Mouse (Mus musculus) monocyte, adult 5-6 weeks (primary cell): ENCODE data around the gene Idh2. TPM values are rescaled to one million over a fixed set of nuclear protein-coding genes. Genes with fewer than 3 reads are reported as not detected.

Experiments used
- ATAC-seq: fragments of 153-309, 156-312 bp; replicated peaks from 2 replicates; pipeline ENCODE4 v1.8.0; 2017; ENCODE audit warnings: mild to moderate bottlenecking; ENCODE audit not compliant: low TSS enrichment, insufficient number of reproducible peaks, severe bottlenecking, poor library complexity, low FRiP score
- total RNA-seq: library from RNA; stranded (forward); fragments of 200-1000, 200-491, 200-594 nt; gene quantifications from 3 replicates; pipeline ENCODE4 v1.2.3, GENCODE M21; 2017

The Idh2 gene
- total RNA-seq, 1 experiment from 2014 or later, result 27.2 TPM

DNA sequence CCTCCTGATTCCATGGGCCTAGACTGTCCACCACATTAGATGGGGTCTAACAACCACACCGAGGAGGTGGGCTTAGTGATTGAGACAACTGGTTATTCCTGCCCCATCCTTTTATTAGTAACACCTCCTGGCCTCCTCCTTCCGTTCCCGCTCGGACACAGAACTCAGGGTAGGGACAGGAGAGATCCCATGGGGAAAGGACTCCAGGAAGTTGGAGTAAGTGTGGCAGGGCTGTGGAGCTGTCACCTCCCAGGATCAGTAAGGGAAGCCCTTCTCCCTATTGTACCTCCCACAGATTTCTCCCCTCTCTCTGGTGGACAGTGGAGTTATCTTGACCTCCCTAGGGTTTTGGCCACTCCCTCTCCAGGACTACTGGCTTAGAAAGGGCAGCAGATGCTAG, 68.2 kb downstream of the Idh2 start:
- ATAC-seq, result no peak

Other genes starting within 250 kb of the Idh2 start
- 5.0 to 7.7 TPM (median 6.6 TPM) in 3 replicates for gene Ap3s2, start 194.7 kb downstream of the Idh2 start, total RNA-seq
- 0.58 to 3.0 TPM (median 0.75 TPM) in 3 replicates for gene Arpin, start 180.0 kb downstream of the Idh2 start, total RNA-seq
- gene Zfp710, start 90.6 kb downstream of the Idh2 start, total RNA-seq, result 55.9 to 77.3 TPM (median 60.7 TPM) in 3 replicates
- 7.4 to 9.3 TPM (median 9.1 TPM) in 3 replicates for gene Sema4b, start 71.4 kb upstream of the Idh2 start, total RNA-seq
- 37.5 to 51.3 TPM (median 45.7 TPM) in 3 replicates for gene Cib1, start 117.4 kb upstream of the Idh2 start, total RNA-seq
- gene Gdpgp1, start 117.5 kb upstream of the Idh2 start, total RNA-seq, result 0.86 to 3.5 TPM (median 2.2 TPM) in 3 replicates
- 3.0 TPM in 1 of 3 replicates, not detected in the others for gene Ttll13, start 131.0 kb upstream of the Idh2 start, total RNA-seq
- gene Ngrn, start 145.8 kb upstream of the Idh2 start, total RNA-seq, result 22.5 to 35.4 TPM (median 27.3 TPM) in 3 replicates
- gene Vps33b, start 154.3 kb upstream of the Idh2 start, total RNA-seq, result 35.8 to 53.3 TPM (median 47.4 TPM) in 3 replicates
- 6.3 to 11.8 TPM (median 7.3 TPM) in 3 replicates for gene Prc1, start 179.1 kb upstream of the Idh2 start, total RNA-seq
- 4.0 to 14.3 TPM (median 4.7 TPM) in 3 replicates for gene Rccd1, start 209.1 kb upstream of the Idh2 start, total RNA-seq
- 28.3 to 50.6 TPM (median 33.6 TPM) in 3 replicates for gene Unc45a, start 225.6 kb upstream of the Idh2 start, total RNA-seq
- gene Hddc3, start 227.7 kb upstream of the Idh2 start, total RNA-seq, result 0.21 to 6.1 TPM (median 1.5 TPM) in 3 replicates